Mouse (Mus musculus): ENCODE measurements at regions not wholly inside any gene's neighbourhood (a gene's known extent, or its start where the extent isn't known, plus 50 kb on each side); places are given as distances from the start of the nearest gene placed in this dataset.

DNA sequence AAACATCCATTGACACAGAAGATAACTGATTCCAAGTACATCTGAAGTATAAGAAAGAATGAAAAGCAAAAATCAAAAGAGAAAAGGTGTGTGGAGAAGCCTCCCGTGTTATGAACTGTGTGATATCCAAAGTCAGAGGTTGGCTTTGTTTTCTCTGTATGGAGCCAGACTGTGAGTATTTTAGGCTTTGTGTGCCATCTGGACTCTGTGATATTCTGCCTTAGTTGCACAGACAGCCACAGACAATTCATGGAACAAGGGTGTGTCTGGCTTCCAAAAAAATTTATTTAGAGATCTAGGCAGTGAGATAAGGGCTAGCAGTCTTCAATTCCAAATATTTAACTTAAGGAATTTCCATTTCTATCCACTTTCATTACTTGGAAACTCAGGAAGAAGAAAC, 111.5 kb upstream of the Dpp10 start:
- peak; percentile 87 for ATAC-seq (ENCODE audit: low TSS enrichment)

DNA sequence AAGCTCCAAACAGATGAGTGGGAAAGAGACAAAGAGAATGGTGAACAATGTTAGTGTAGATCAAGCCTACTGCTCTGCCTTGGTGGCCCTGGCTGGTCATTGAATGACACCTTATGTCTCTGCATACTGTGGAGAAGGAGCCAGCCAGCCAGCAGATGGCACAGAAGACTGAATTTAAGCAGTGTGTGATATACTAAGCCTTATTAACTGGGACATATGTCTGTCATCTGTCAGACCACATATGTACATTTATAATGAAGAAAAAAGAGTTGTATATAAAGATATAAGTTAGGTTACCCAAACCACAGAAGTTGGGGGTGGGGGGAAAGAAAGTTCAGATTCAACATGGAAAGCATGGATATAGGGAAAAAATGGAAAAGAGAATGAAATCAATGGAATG, 106.7 kb upstream of the Dpp10 start:
- no peak for ATAC-seq (ENCODE audit: low TSS enrichment)

DNA sequence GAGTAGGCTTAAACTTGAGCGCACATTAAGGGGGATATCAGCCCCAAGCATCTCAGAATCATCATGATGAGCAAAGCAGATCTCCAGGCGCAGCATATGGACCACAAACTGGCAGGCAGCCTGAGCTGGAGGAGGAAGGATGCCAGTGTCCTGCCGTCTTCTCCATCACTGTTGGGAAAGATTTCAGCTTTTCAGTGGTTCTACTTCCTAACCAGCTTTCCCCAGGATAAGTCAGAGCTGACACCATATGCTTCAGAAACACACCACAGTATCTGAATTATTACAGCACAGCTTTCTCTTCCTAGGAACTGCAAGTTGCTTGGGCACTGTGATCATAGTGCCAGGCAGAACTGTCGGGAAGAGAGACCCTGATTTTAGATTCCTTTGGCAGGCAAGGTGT, 103.2 kb upstream of the Dpp10 start:
- peak; percentile 99 for ATAC-seq (ENCODE audit: low TSS enrichment)

DNA sequence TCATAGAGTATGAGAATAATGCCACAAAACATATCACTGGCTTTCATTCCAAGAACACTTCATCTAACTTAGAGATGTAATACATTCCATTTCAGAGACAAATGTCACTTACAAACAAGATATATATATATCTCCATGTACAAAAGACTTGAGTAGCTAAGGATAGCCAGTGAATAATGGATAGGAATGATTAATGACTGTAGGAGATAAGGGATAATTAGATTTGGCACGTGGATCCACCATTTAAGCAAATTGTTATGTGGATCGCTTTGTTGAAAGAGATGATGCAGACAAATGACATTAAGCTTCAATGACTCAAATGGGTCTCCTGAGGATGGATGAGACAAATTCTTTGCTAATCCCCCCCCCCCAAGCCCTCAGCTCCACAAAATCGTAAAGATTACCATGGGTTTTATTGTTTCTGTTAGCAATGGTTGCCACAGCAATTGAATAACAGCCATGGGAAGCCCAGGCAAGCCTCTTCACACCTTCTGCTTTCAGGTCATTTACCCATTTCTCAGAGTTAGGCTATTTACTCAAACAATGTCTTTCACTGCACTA, 59.0 kb upstream of the Dpp10 start:
- ATAC-seq (ENCODE audit: low TSS enrichment), result no peak

DNA sequence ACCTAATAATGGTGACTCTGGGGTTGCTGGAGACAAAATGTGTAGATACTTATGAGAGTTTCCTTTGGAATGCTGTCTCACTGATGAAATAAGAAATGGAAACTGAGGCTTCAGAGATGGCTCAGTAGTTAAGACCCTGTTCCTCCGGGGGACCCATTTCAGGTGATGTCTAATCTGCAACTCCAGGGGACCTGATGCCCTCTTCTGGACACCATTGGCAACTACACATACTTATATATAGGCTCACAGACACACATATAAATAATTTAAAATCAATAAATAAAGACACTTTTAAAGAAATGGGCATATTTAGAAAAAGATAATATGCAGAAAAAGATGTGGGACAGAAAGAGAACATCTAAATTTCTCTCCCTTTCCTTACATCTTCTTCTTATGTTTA, 57.7 kb upstream of the Dpp10 start:
- ATAC-seq (ENCODE audit: low TSS enrichment), result no peak

Measured in frontal cortex, adult (tissue).